Mouse (Mus musculus) T-helper 17 cell (primary cell): ENCODE results near the gene Cad.

Source experiments
- in situ Hi-C, 2 experiments: fragments of 300-600 bp; cut with MboI, MseI; formaldehyde crosslinking; loops; 1 replicate in 1 of 2; 2 replicates in 1 of 2; pipeline ENCODE4 v1.15.1; 2025; ENCODE audit warnings: high pct_unique_total_duplicates in 2 of 2

Cad gene

GRCm38 (mm10) chr5:31069810-31070209 is 15.2 kb downstream of the Cad start:
- in situ Hi-C loops: loop anchor here in 1 of 2 experiments (10.0 kb wide), 1 partner anchor 1615 kb away; no protein-coding TSS in a partner anchor

DNA sequence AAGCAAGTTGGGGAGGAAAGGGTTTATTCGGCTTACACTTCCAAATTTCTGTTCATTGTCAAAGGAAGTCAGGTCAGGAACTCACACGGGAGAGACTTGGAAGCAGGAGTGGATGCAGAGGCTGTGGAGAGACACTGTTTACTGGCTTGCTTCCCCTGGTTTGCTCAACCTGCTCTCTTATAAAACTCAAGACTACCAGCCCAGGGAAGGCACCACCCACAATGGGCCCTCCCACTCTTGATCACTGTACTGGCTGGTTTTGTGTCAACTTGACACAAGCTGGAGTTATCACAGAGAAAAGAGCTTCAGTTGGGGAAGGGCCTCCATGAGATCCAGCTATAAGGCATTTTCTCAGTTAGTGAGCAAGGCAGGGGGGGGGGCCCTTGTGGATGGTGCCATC is 16.5 kb downstream of the Cad start:
- in situ Hi-C loops: loop anchor here in 1 of 2 experiments (10.0 kb wide), 1 partner anchor 1616 kb away; no protein-coding TSS in a partner anchor

- in situ Hi-C loops: loop anchor here in 1 of 2 experiments (10.0 kb wide), 1 partner anchor 1617 kb away; no protein-coding TSS in a partner anchor
Observed at GRCm38 (mm10) chr5:31071821-31072220, 17.2 kb downstream of the Cad start.

GRCm38 (mm10) chr5:31073176-31073575 is 18.6 kb downstream of the Cad start:
- in situ Hi-C loops: loop anchor here in 1 of 2 experiments (10.0 kb wide), 1 partner anchor 1618 kb away; no protein-coding TSS in a partner anchor

DNA sequence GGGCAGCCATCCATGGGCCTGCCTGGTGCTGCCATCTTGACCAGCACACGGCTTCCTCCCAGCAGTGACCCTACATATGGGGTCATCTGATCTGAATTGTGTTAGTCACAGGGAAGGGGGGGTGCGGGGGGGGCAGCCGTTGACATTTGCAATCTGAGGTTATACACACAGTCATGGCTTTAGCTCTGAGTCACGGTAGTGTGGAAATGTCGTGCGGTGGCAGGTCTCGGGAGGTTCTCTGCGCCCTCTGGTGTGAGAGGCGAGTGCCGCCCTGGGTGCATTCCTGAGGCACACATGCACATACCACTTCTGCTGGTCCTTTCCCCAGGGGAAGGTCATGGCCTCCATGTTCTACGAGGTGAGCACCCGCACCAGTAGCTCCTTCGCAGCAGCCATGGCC is 21.8 kb downstream of the Cad start:
- in situ Hi-C loops: loop anchor here in 1 of 2 experiments (10.0 kb wide), 1 partner anchor 1622 kb away; no protein-coding TSS in a partner anchor

DNA sequence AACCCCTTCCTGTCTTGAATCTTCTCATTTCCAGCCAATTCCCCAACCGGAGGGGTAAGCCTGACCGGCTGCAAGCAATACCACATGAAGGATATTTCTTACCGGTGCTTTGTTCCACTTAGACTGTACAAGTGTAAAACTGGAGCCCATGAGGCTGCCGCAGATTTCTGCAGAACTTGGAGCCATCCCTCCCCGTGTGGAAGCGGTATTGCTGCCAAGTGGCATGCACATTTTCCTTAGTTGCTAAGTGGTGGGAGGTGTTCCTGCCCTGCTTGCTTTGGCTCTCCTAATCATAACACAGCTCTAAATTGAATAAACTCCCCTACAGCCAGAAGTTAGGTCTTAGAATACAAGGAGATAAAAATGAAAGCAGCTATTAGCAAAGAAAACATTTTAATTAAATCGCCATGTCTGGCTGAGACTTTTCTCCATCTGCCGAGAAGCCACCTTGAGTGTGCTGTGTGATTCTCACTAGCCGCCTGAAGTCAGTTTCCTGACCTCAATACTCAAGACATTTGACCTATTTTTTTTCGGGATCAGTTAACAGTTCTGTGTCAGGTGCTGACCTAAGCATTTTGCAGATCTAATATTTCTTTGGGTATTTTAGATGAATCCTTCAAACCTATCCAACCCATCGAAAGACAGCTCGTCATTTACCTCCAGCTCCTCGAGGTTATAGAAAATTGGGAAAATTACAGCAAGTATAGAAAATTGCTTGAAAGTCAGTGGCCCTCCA is 25.6 kb downstream of the Cad start:
- in situ Hi-C loops: no loop called here

- in situ Hi-C loops: no loop called here
Observed at GRCm38 (mm10) chr5:31080795-31081164, 26.2 kb downstream of the Cad start.

GRCm38 (mm10) chr5:31081386-31081785 is 26.8 kb downstream of the Cad start:
- in situ Hi-C loops: no loop called here

GRCm38 (mm10) chr5:31082355-31082754 is 27.8 kb downstream of the Cad start:
- in situ Hi-C loops: no loop called here

DNA sequence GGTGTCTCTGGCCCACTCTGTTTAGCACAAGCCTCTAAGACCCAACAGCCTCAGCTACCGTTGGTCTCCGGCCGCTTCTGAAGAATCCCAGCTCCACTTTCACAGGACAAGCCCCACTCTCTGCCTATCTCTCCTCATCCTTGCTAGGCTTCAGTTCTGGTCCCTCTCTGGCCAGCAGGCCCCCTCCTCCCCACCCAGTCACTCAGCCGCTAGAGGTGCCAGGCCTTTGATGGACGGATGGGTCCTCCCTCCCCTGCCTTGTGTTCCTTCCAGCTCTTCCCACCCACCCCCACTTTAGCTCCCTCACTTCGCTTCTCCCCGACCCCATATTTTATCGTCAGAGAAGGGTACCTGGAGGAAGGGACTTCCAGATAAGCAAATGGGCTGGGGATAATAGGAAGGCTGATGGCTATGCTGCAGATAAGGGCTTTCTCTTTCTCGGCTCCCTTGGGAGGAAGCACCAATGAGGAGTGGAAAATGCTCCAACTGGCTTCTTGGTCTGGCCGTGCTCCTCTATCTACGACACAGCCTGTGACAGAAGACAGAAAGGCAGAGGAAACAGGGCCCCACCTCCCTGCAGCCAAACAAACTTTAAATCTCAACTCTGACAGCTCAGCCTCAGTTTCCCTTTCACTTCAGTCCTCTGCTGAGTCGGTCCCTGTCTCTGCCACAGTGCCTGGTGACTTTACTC is 28.5 kb downstream of the Cad start:
- in situ Hi-C loops: no loop called here

- in situ Hi-C loops: no loop called here
Observed at GRCm38 (mm10) chr5:31083949-31084348, 29.4 kb downstream of the Cad start.

DNA sequence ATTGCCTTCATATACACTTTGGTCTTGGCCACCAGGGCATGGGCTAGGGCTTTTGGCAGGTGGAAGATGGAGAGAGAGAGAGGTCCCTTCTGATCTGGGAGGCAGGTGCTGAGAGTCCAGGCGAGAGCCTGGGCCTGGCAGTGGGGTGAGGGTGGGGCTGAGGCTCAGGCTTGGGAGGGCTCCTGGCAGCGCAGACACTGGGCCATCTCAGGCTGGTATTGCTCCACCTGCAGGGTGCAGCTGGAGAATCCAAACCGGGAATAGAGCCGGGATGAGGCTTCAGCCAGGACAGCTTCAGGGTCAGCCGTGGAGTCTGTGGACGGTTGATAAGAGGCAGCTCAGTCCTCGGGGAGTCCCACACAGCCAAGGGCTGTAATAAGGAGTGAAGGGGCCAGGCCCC is 32.0 kb downstream of the Cad start:
- in situ Hi-C loops: loop anchor here in 1 of 2 experiments (5.0 kb wide), 1 partner anchor 1646 kb away; no protein-coding TSS in a partner anchor

DNA sequence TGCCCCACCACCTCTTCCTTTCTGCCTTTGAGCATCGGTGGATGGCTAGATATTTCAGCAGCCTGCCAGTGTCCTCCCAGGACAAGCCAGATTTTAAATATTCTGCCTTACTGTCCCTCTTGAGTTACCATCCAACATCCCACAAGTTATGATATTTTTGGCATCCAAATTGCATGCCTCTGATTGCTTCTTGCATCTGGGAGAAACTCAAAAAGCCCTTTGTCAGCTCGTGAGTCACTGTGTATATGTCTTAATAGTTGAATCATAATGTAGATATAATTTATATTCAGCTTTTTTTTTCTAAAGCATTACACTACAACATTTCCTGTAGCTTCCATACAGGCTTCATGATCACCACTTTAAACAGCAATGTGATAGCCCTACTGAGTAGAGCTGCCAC is 32.6 kb downstream of the Cad start:
- in situ Hi-C loops: loop anchor here in 1 of 2 experiments (5.0 kb wide), 1 partner anchor 1645 kb away; no protein-coding TSS in a partner anchor

DNA sequence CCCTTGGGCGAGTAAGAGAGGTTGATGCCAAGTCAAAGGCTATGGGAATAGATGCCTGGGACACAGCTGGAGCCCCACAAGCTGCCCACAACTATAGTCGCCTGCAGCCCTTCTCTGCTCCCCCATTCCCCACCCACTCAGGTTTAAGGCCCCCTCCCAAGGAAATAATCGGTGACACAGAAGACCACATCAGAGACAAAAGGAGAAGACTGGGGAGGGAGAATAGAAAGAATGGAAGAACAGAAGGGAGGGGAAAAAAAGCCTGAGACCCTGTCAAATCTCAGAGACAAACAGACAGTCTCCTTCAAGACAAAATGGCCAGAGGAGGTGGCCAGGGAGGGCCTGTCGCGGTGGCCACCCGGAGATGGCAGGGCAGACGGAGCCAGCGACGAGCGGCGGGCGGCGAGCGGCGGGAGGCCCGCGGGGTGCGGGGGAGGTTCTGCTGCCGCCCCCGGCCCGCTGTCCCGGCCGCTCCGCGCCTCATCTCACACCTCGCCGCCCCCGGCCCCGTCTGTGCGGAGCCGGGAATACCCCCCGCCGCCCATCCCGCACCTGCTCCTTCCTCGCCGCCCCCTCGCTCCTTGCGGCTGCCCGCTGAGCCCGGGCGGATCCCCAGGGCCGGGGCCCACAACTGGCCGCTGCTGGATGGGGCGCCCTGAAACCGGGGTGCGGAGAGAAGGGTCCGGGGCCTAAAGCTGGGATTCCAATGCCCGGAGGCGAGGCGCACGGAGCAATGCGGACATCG is 37.8 kb downstream of the Cad start:
- in situ Hi-C loops: no loop called here

DNA sequence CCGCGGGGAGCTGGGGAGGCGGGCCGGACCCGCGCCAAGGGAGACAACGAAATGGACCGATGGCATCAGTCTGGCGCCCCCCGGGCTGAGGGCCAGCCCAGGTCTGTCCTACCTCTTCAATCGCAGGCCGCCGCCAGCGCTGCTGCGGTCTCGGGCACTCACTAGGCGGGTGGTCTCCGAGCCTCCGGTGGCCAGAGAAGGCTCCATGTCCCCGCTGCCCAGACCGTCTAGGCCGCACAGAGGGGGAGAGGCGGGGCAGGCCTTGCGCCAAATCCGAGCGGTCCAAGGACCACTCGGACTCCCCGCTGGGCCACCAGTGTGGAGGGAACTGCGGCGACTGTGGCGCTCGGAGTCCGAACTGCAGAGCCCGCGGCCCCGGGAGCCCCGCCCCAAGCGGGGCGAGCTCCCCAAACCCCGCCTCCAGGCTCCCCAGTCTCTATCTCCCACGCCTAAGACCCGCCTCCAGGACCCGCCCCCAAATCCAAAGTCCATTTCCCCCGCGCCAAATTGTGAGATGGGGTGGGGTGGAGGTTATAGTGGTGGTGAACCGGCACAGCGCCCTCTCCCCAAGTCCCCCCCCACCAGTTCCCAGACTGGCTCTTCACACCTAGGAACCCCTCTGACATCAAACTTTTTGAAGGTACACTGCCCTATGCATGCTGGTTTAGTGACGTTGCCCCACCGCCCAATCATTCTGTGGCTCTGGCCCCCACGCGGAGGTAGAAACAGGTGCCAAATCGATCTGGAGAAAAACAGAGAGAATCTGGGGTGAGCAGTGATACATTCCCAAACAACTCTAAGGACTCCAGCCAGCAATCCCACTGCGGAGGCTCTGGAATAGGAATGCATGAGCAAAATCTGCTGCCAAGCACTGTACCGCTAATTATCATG is 38.8 kb downstream of the Cad start:
- in situ Hi-C loops: no loop called here

GRCm38 (mm10) chr5:31094100-31094798 is 39.7 kb downstream of the Cad start:
- in situ Hi-C loops: no loop called here

DNA sequence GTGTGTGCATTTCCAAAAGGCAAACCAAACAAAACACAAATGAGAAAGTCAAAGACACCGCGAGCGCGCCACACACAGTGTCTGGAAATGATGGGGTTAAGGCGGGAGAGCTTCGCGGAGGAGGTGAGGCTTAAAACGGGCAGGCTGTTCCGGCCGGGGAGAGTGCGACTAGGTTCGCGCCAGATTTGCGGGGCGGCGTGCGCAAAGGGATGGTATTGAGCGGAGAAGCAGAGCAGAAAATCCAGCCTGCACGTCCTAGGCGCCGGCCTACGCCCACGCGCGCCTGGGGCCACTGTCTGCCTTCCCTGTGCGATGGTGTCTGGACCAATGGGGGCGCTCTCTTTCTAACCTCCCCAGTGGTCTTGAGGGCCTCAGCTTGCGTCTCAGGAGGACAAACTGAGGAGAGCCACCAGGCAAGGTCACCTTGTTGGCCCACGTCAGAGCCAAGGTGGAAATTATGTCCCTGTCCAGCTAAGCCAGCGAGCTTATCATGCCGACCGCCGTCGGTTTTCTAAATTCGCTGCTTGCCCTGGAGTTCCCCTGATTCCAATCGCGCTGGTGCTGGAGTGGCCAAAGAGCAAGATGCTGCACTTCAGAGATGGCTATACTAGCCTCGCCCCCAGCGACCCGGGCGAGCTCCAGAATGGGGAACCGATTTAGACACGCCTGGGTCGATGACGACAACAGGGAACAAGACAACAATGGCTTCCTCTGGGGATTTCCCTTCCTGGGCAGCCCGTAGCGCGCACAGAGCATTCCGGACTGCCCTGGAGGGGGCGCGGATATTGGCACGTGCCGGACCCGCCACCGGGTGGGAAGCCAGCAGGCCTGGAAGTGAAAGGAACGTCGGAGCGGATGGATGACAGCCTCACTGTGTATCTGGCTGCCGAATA is 40.5 kb downstream of the Cad start:
- in situ Hi-C loops: no loop called here

DNA sequence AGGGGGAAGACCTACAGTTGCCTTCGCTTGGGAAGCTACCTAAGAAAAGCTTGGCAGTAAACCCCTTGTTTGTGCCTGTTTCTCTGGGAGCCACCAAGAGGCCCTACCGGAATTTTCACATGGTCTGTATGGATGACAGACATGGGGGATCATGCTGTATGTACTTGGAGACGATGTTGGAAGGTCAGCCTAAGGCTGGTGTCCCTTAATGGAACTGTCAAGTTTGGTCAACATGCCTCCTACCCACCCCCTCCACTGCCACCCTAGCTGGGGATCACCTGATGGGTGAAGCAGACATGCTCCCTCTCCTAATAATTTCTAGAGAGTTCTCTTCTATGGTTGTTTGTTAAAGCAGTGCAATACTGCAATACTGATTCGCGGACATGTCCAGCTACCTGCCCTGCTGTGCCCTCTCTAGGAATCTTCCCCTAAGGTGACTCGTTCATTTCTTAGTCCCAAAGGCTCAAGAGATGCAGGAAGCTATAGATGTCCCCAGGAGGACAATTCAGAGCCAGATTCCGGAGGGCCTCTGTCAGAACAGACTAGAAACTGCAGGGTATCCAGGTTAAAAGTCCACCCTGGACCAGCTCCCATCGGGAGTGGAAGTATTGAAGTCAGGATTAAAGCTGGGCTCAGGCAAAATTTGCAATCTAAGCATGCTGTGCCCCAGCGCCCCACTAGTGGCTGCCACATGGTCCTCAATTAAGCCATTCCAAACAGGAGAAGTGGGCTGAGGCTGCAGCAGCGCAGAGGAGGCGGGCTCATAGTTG is 41.3 kb downstream of the Cad start:
- in situ Hi-C loops: no loop called here
